In genomic region chr10:68071041-68071440, GRCm38 (mm10) we compare ENCODE assay signal across 26 mouse cellular contexts.
DNase-seq lines count a peak whose midpoint lies in the region; ATAC-seq and TF ChIP-seq lines count a peak whose summit lies in the region.
"Had no signal": no experiment of that assay in that cellular context is flagged by ENCODE, and none has a peak within 500 bp of the region (broad histone marks: within the 10 kb centered on the region; RNA-seq: fewer than 3 reads in every experiment).

No protein-coding gene starts in this region.

- H3K4me3 ChIP-seq in liver, adult 2 months (ENCODE audit: insufficient read depth, low read depth, low read length) = no peak overlapping the region
- H3K4me3 ChIP-seq in ES-Bruce4 (ENCODE audit: low read depth, low read length) = no peak overlapping the region
- no peak overlapping the region for H3K4me3 ChIP-seq in forebrain, embryonic 10.5 days
- H3K4me3 ChIP-seq: heart, adult 2 months; heart, embryonic 10.5 days; heart, embryonic 13.5 days had no signal

- no peak overlapping the region for H3K27ac ChIP-seq in liver, adult 2 months (replicated peaks; ENCODE audit: insufficient read depth, low read depth, low read length)
- H3K27ac ChIP-seq in ES-Bruce4 (ENCODE audit: insufficient read depth, low read length) = no peak overlapping the region
- no peak overlapping the region for H3K27ac ChIP-seq in forebrain, embryonic 10.5 days
- H3K27ac ChIP-seq: heart, adult 2 months; heart, embryonic 10.5 days; heart, embryonic 13.5 days; hindbrain, embryonic 14.5 days; hindbrain, postnatal 0 days had no signal

- no peaks in the 10 kb centered on the region for H3K79me2 ChIP-seq in liver, adult 2 months (ENCODE audit: control insufficient read depth, insufficient read depth, low read length)

- peak; percentile 21; the same call in 1 of the 2 replicates for ATAC-seq in granulocyte monocyte progenitor cell, adult 5-6 weeks (replicated peaks; ENCODE audit: poor library complexity, severe bottlenecking)
- ATAC-seq: activated CD4-positive, CD25-positive, alpha-beta regulatory T cell, adult 4 months; forebrain, embryonic 14.5 days; forebrain, postnatal 0 days; hindbrain, postnatal 0 days; inflammation-experienced regulatory T-cells, adult 6 months had no signal

- H3K27me3 ChIP-seq in liver, adult 2 months (ENCODE audit: control insufficient read depth, insufficient read depth, low read length) = no peaks in the 10 kb centered on the region
- H3K27me3 ChIP-seq in ES-Bruce4 (ENCODE audit: control insufficient read depth, insufficient read depth, low read length, poor library complexity, severe bottlenecking) = no peaks in the 10 kb centered on the region; the same call in 1 of the 2 replicates
- peaks cover under 1% of the 10 kb centered on the region; the same call in 1 of the 2 replicates for H3K27me3 ChIP-seq in forebrain, embryonic 10.5 days (ENCODE audit: poor library complexity, severe bottlenecking)
- H3K27me3 ChIP-seq: CH12.LX; heart, embryonic 13.5 days had no signal

- H3K4me1 ChIP-seq in liver, adult 2 months (ENCODE audit: control insufficient read depth, insufficient read depth, low read length) = no peaks in the 10 kb centered on the region
- peaks cover 2% of the 10 kb centered on the region for H3K4me1 ChIP-seq in ES-Bruce4 (ENCODE audit: control insufficient read depth, insufficient read depth, low read length)
- H3K4me1 ChIP-seq in forebrain, embryonic 10.5 days = peaks cover 8% of the 10 kb centered on the region
- H3K4me1 ChIP-seq: heart, embryonic 10.5 days; heart, embryonic 13.5 days had no signal

- 0 out of 2 replicates have a peak, but pooled peaks have one; percentile 1 for TF ChIP-seq CTCF in liver, adult 2 months (IDR thresholded peaks at IDR 0.05; ENCODE audit: low read depth, low read length)
- TF ChIP-seq CTCF in ES-Bruce4 (IDR thresholded peaks at IDR 0.05; ENCODE audit: low read depth, low read length) = peak; percentile 49

- DNase-seq in liver, adult 2 months (ENCODE audit: extremely low read depth, low read depth, low spot score) = no peak
- DNase-seq in liver = no peak
- DNase-seq in R1 (ENCODE audit: low read depth, low spot score) = peak; percentile 55
- no peak for DNase-seq in urinary bladder, adult 2 months (ENCODE audit: low spot score)
- no peak for DNase-seq in kidney, postnatal 4 days
- DNase-seq in forebrain, embryonic 10.5 days (ENCODE audit: extremely low spot score, low spot score) = no peak
- DNase-seq: adrenal gland, adult 8-10 months; adrenal gland, postnatal 25 days; cerebellum, adult 18-20 months; cerebellum, adult 9-10 months; cerebellum, postnatal 14 days; forebrain, postnatal 0 days; gastrocnemius, postnatal 25 days; heart, adult 2 months; heart, postnatal 14 days; heart, postnatal 4 days had no signal

- 86% methylated on average over 7 of the region's 7 CpGs for WGBS in liver, adult 2 months
- 82% methylated on average over 7 of the region's 7 CpGs for WGBS in forebrain, embryonic 10.5 days

- H3K36me3 ChIP-seq in liver, adult 2 months (ENCODE audit: control insufficient read depth, insufficient read depth, low read length) = no peaks in the 10 kb centered on the region
- no peaks in the 10 kb centered on the region for H3K36me3 ChIP-seq in ES-Bruce4 (ENCODE audit: control insufficient read depth, insufficient read depth, low read length, poor library complexity, severe bottlenecking)
- H3K36me3 ChIP-seq in forebrain, embryonic 10.5 days (replicated peaks) = no peaks in the 10 kb centered on the region
- H3K36me3 ChIP-seq: heart, embryonic 10.5 days; heart, embryonic 13.5 days had no signal

- H3K9me3 ChIP-seq in ES-Bruce4 (replicated peaks; ENCODE audit: control insufficient read depth, insufficient read depth, low read length, poor library complexity, severe bottlenecking) = no peaks in the 10 kb centered on the region
- H3K9me3 ChIP-seq in forebrain, embryonic 10.5 days = no peaks in the 10 kb centered on the region
- H3K9me3 ChIP-seq: heart, embryonic 10.5 days; heart, embryonic 13.5 days had no signal

- no peak overlapping the region for H3K9ac ChIP-seq in liver, adult 2 months (ENCODE audit: low read depth, low read length)
- H3K9ac ChIP-seq in ES-Bruce4 (ENCODE audit: low read depth, poor library complexity, severe bottlenecking) = no peak overlapping the region
- H3K9ac ChIP-seq: forebrain, postnatal 0 days; heart, embryonic 13.5 days; hindbrain, embryonic 14.5 days had no signal

- no peak for TF ChIP-seq EP300 in ES-Bruce4 (IDR thresholded peaks at IDR 0.05; ENCODE audit: insufficient read depth, low read depth, low read length)

- no peak for TF ChIP-seq POLR2A in liver, adult 2 months (IDR thresholded peaks at IDR 0.05; ENCODE audit: extremely low read depth, insufficient read depth, low read length)
- no peak for TF ChIP-seq POLR2A in ES-Bruce4 (IDR thresholded peaks at IDR 0.05; ENCODE audit: insufficient read depth, low read length)
